Mouse (Mus musculus) erythroblast, embryonic 14.5 days (primary cell): Measurements from ENCODE around the gene Slc26a9. TPM values are rescaled to one million over a fixed set of nuclear protein-coding genes. Genes with fewer than 3 reads are reported as not detected.

ENCODE experiments used
- H3K27me3 ChIP-seq: 2 replicates; pipeline ENCODE4 v1.6.1; 2012; ENCODE audit warnings: inconsistent platforms; ENCODE audit not compliant: control insufficient read depth
- H3K36me3 ChIP-seq: 2 replicates; pipeline ENCODE4 v1.6.1; 2012; ENCODE audit warnings: mild to moderate bottlenecking, inconsistent platforms; ENCODE audit not compliant: control insufficient read depth
- H3K4me1 ChIP-seq: 2 replicates; pipeline ENCODE4 v1.6.1; 2012; ENCODE audit warnings: inconsistent platforms; ENCODE audit not compliant: control insufficient read depth
- H3K4me3 ChIP-seq: replicated peaks from 2 replicates; pipeline ENCODE3; 2012; ENCODE audit warnings: moderate library complexity, mild to moderate bottlenecking, inconsistent platforms
- H3K9me3 ChIP-seq: 2 replicates; pipeline ENCODE4 v1.6.1; 2012; ENCODE audit warnings: low read length, inconsistent platforms, mixed read lengths; ENCODE audit not compliant: control insufficient read depth
- GATA1 ChIP-seq: IDR thresholded peaks from 2 replicates; pipeline ENCODE4 v1.6.1; 2012; ENCODE audit warnings: low read length, inconsistent platforms, mixed read lengths
- TAL1 ChIP-seq: IDR thresholded peaks from 3 replicates; pipeline ENCODE4 v1.6.1; 2012; ENCODE audit warnings: low read length, inconsistent platforms, mixed read lengths
- polyA plus RNA-seq: library from polyadenylated mRNA; stranded (reverse); fragments of >175 nt; gene quantifications from 2 replicates; pipeline ENCODE4 v1.2.3, GENCODE M21; 2012

Gene Slc26a9
- polyA plus RNA-seq, 1 experiment = not detected

- no peaks in the 10 kb centered on the region for H3K27me3 ChIP-seq
- no peaks in the 10 kb centered on the region for H3K36me3 ChIP-seq
- no peaks in the 10 kb centered on the region for H3K4me1 ChIP-seq
- no peak for TF ChIP-seq TAL1
- no peak for TF ChIP-seq GATA1
- peaks cover 3% of the 10 kb centered on the region; the same call in 1 of the 2 replicates for H3K9me3 ChIP-seq
- H3K4me3 ChIP-seq = no peak overlapping the region
Observed at GRCm38 (mm10) chr1:131708338-131708737, 35.5 kb upstream of the Slc26a9 start.

GRCm38 (mm10) chr1:131711518-131711917 lies 32.3 kb upstream of the Slc26a9 start:
- Histone ChIP-seq H3K9me3 (peaks cover 3% of the 10 kb centered on the region; the same call in 1 of the 2 replicates), H3K4me3 (no peak overlapping the region), H3K4me1 (no peaks in the 10 kb centered on the region), H3K27me3 (no peaks in the 10 kb centered on the region), H3K36me3 (no peaks in the 10 kb centered on the region)
- TF ChIP-seq TAL1 = no peak
- no peak for TF ChIP-seq GATA1

DNA sequence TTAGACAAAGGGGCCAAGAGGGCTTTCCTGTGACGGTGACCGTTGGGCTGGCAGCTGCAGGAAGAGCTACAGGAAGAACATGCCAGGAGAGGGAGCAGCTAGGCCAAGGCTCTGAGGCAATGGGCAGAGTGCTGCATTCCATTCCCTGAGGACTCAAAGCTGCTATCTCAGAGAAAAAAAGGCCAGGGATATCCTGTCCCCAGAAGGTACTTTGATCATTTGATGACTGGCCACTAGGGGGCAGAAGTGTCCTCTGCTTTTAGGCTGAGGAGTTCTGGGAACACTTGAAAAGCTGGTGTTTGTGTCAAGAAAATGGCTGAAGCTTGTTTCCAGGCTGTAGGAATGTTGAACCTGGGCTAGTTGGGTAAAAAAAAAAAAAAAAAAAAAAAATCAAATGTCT lies 31.4 kb upstream of the Slc26a9 start:
- Histone ChIP-seq H3K9me3 (peaks cover 3% of the 10 kb centered on the region; the same call in 1 of the 2 replicates), H3K36me3 (no peaks in the 10 kb centered on the region), H3K27me3 (no peaks in the 10 kb centered on the region), H3K4me3 (no peak overlapping the region), H3K4me1 (no peaks in the 10 kb centered on the region)
- TF ChIP-seq TAL1 = no peak
- TF ChIP-seq GATA1 = no peak

DNA sequence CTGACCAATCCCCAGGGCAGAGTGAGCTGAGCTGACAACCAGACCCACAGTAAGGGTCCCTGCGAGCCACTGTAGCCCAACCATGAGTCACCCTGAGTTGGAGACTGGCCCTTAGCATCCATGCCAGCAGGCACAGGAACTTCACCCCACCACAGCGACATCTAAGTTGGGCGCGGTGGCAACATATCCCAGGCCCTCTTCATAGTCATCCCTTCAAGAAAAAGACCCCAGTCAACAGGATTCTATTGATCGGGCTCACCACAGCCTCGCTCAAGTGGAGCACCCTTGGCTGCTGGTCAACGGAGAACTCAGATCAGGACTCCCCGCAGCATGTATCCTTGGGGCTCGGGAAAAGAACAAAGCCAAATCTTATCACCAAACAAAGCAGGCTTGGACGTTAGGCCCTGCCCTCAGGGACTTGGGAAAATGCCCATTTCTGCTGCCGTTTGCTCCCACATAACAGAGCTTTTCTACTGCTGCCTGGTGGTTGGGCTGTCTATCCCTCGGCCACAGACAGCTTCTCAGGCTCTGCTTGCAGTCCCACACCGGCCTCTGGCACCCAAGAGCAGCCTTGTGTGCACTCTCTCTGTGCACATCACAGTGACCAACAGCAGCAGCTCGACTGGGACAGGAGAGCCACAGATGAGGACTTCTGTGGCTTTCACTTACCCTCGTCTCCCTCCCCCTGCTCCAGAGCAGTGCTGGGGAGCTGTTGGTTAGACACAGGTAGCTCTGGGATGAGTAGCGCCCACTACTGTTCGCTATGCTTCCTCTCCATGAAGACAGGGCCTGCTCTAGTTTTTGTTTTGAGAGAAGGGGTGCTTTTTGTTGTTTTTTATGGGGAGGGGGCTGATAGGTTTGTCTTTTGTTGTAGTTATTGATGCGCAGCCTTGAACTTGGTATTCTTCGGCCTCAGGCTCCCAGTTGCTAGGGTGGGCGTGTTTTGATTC lies 29.2 kb upstream of the Slc26a9 start:
- Histone ChIP-seq H3K4me3 (no peak overlapping the region), H3K4me1 (no peaks in the 10 kb centered on the region), H3K36me3 (no peaks in the 10 kb centered on the region), H3K9me3 (peaks cover 3% of the 10 kb centered on the region; the same call in 1 of the 2 replicates), H3K27me3 (no peaks in the 10 kb centered on the region)
- TF ChIP-seq TAL1 (no peak), GATA1 (no peak)

DNA sequence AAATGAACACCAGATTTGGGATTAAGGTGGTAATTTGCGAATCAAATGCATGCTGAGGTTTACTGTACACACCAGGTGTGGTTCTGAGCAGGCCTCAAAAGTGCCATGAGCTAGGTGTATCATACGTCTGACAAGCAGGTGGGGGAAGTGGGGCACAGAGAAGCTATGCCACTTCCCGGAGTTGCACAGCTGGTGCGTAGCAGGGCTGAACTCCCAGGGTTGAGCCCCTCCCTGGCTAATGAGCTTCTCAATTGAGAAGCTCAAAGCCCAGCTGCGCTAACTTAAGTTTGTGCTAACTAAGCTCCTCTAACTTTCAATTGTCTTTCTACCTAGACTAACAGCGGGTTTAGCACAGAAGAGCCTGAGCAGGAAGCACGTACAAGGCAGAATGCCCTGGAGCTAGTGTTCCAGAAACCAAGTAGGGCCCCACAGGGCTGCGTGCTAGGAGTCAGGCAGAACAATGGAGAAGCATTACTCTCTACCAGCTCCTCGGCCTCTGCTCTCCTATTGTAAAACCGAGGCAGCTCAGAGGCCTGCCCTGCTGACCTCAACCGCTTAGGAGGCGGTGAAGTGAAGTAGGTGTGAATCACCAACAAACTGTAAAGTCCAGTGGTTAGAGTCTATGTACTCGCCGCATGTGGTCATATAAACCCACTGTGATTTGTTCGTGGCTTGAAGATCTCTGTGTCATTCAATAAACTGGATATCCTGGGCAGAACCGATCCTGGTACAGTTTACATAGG lies 24.7 kb upstream of the Slc26a9 start:
- H3K4me1 ChIP-seq = no peaks in the 10 kb centered on the region
- no peaks in the 10 kb centered on the region for H3K27me3 ChIP-seq
- TF ChIP-seq GATA1 (no peak), TAL1 (no peak)
- no peaks in the 10 kb centered on the region for H3K36me3 ChIP-seq
- no peak overlapping the region for H3K4me3 ChIP-seq
- no peaks in the 10 kb centered on the region for H3K9me3 ChIP-seq

- Histone ChIP-seq H3K27me3 (no peaks in the 10 kb centered on the region), H3K36me3 (no peaks in the 10 kb centered on the region), H3K4me3 (no peak overlapping the region), H3K4me1 (no peaks in the 10 kb centered on the region), H3K9me3 (no peaks in the 10 kb centered on the region)
- TF ChIP-seq TAL1 (no peak), GATA1 (no peak)
Observed at GRCm38 (mm10) chr1:131721989-131722388, 21.8 kb upstream of the Slc26a9 start.

DNA sequence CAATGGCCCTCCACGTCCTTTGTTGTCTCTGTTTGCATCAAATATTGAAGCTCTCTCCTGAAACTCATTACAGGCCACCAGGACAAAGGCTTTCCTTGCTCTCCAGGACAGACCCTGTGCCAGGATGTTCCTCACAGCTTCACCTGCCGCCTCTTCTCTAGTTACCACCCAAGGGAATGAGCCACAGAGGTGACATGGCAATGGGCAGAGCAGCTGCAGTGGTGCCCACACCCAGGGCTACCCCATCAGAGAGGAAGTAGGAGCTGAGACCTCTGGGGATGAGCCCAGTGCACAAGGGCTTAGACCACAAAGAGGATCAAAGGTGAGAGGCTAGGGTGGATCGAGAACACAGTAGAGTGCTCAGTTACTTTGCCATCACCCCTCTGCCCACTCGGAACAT lies 20.3 kb upstream of the Slc26a9 start:
- H3K4me3 ChIP-seq = no peak overlapping the region
- H3K27me3 ChIP-seq = no peaks in the 10 kb centered on the region
- no peak for TF ChIP-seq TAL1
- no peak for TF ChIP-seq GATA1

DNA sequence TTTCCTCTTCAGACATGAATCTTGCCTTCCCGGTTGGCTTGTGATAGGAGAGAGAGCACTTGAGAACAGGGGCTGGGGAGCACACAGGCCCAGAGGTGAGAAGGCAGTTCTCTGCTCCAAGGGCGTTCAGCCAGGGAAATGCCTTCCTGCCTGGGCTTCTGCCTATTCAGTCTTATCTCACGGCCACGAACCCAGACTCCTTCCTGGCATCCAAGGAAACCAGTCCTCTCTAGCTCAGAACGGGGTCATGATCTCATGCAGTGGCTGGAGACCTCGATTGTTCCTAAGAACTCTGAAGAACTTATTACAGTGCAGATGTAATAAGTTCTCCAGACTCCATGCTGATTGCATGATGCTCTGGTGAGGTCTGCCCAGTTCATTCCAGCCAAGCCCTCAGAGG lies 17.2 kb upstream of the Slc26a9 start:
- H3K4me1 ChIP-seq = no peaks in the 10 kb centered on the region
- H3K4me3 ChIP-seq = no peak overlapping the region
- H3K36me3 ChIP-seq = no peaks in the 10 kb centered on the region
- no peaks in the 10 kb centered on the region for H3K9me3 ChIP-seq
- H3K27me3 ChIP-seq = no peaks in the 10 kb centered on the region
- TF ChIP-seq TAL1 = no peak
- TF ChIP-seq GATA1 = no peak

More for the DNA sequence above, 20.3 kb upstream of the Slc26a9 start:
- Histone ChIP-seq H3K36me3 (no peaks in the 10 kb centered on the region), H3K9me3 (no peaks in the 10 kb centered on the region), H3K4me1 (no peaks in the 10 kb centered on the region)

DNA sequence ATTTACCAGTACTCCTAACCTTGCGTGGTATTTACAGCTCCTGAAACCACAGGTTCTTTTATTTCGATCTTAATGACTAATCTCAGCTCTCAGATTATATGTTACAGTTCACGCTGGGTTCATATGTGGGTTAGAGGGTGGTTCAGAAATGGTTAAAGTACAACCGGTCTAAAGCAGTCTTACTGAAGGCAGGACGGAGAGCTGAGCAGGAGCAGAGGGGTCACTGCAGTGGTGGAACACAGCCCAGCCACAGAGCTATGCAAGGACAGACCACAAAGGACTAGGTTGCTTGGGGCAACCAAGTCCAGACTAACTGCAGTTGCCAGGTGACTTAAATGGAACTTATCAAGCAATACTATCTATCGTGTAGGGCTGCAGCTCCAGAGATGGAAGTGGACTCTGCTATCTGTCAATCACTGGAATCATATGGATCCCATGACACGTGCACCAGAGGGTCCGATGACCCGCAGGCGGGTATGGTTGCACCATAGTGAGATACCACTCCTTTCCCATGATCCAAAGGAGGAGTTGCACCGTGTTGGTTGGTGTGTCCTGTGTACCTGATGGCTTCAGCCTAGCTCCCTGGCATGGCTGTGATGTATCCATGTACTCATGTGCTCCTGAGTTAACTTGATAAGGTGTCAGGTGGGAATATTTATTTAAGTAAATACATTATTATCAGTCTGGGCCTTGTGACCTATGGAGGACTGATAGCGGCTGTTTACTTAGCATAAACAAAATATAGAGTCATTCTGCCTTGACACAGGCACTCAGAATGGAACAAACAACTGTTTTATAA lies 13.0 kb upstream of the Slc26a9 start:
- H3K9me3 ChIP-seq = no peaks in the 10 kb centered on the region
- no peaks in the 10 kb centered on the region for H3K4me1 ChIP-seq
- H3K27me3 ChIP-seq = peaks cover 3% of the 10 kb centered on the region
- H3K36me3 ChIP-seq = no peaks in the 10 kb centered on the region
- H3K4me3 ChIP-seq = no peak overlapping the region
- TF ChIP-seq GATA1 (no peak), TAL1 (no peak)
